Mouse (Mus musculus) heart, adult 2 months (tissue): ENCODE measurements around the gene Arv1. TPM values are rescaled to one million over a fixed set of nuclear protein-coding genes. Genes with fewer than 3 reads are reported as not detected.

Source experiments
- DNase-seq, 2 experiments: peaks; one replicate each; pipeline ENCODE4 v3.0.0; 2021
- H3K27ac ChIP-seq: fragments of 200-600 bp; 2 replicates; pipeline ENCODE4 v1.8.1; 2022
- H3K27me3 ChIP-seq: fragments of 200-500 bp; 2 replicates; pipeline ENCODE4 v1.6.1; 2012; ENCODE audit warnings: mild to moderate bottlenecking, low read length, inconsistent platforms, mixed read lengths; ENCODE audit not compliant: control insufficient read depth, insufficient read depth
- H3K36me3 ChIP-seq: fragments of 200-500 bp; 2 replicates; pipeline ENCODE4 v1.6.1; 2012; ENCODE audit warnings: low read length, inconsistent platforms; ENCODE audit not compliant: control insufficient read depth, insufficient read depth
- H3K4me1 ChIP-seq: fragments of 200-500 bp; 2 replicates; pipeline ENCODE4 v1.6.1; 2011; ENCODE audit warnings: low read length; ENCODE audit not compliant: control insufficient read depth, insufficient read depth
- H3K4me3 ChIP-seq: fragments of 200-600 bp; 2 replicates; pipeline ENCODE4 v1.8.1; 2022
- H3K79me2 ChIP-seq: fragments of 200-500 bp; replicated peaks from 2 replicates; pipeline ENCODE4 v1.6.1; 2012; ENCODE audit warnings: mild to moderate bottlenecking, inconsistent platforms, low read length, moderate library complexity, mixed read lengths; ENCODE audit not compliant: control insufficient read depth, insufficient read depth
- H3K9ac ChIP-seq: fragments of 200-500 bp; 2 replicates; pipeline ENCODE4 v1.6.1; 2012; ENCODE audit warnings: low read depth, mild to moderate bottlenecking, control low read depth, inconsistent platforms, low read length, mixed read lengths
- CTCF ChIP-seq: fragments of 200-600 bp; IDR thresholded peaks from 2 replicates; pipeline ENCODE4 v1.8.1; 2022; ENCODE audit warnings: antibody characterized with exemption, mild to moderate bottlenecking, moderate library complexity
- EP300 ChIP-seq: fragments of 200-500 bp; IDR thresholded peaks from 2 replicates; pipeline ENCODE4 v1.6.1; 2011; ENCODE audit warnings: low read depth, low read length, control low read depth; ENCODE audit not compliant: insufficient read depth
- POLR2A ChIP-seq: fragments of 200-500 bp; IDR thresholded peaks from 2 replicates; pipeline ENCODE4 v1.6.1; 2011; ENCODE audit warnings: mild to moderate bottlenecking, low read depth, low read length, control low read depth; ENCODE audit not compliant: insufficient read depth
- WGBS: fragments of 180-500 bp; shearing (Covaris S2); methylation state at CpG from one replicate; pipeline ENCODE4 v1.1.7; 2018; 5-methylcytosine and 5-hydroxymethylcytosine counted together
- intact Hi-C: fragments of 180-260 bp; cut with DNase I; formaldehyde crosslinking; loops from one replicate; pipeline ENCODE4 v1.15.1; 2025
- polyA plus RNA-seq: library from polyadenylated mRNA; depleted of rRNA; stranded (reverse); fragments of >200 nt; gene quantifications from 2 replicates; pipeline ENCODE4 v1.2.3, GENCODE M21; 2012
- total RNA-seq, 2 experiments: library from RNA; stranded (reverse); gene quantifications; 2 replicates each; pipeline ENCODE4 v1.2.3; 2021

The Arv1 gene
- total and polyA plus RNA-seq, 3 experiments = 3.1 to 9.5 (median 4.2) TPM

DNA sequence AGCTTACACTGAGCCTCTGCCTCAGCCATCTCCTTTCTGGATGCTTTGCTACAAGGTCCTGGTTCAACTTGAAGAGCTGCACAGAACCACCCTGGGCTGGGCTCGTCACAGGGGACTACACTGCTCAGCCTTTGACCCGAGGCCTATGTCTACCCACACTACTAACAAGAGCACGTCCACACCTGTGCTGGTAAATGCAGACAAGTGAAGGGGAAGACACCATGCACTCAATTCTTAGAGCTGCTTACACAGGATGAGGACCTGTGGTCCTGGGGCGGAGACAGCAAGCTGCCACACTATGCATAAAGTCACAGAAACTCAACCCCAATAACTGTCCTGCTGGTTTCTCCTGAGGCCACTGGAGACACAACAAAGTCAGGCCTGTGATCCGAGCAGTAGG is 21.7 kb upstream of the Arv1 start:
- intact Hi-C loops = no loop called here
- H3K36me3 ChIP-seq = no peaks in the 10 kb centered on the region

DNA sequence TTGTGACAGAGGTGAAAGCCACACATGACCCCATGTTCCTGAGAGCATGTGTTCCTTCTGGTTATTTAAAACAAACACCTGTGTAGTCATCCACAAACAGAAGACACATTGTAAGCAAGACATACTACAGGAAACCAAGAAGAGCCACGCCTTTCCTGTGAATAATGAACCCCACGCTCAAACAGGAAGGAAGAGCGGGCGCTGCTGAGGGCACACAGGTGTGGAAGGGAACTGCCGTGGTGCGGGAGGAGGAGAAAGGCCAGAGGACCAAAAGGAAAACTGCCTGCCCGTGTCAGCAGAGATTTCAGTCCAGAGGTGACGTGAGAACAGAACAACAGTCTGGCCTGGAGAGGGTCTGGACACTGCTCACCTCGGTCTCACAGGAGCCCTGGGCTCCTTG is 20.9 kb upstream of the Arv1 start:
- Histone ChIP-seq H3K27ac (no peak overlapping the region), H3K79me2 (no peaks in the 10 kb centered on the region), H3K4me1 (peaks cover 4% of the 10 kb centered on the region), H3K4me3 (no peak overlapping the region), H3K27me3 (no peaks in the 10 kb centered on the region), H3K9ac (no peak overlapping the region), H3K36me3 (no peaks in the 10 kb centered on the region)
- intact Hi-C loops = no loop called here
- WGBS = 61% methylated on average over 9 of the region's 9 CpGs
- peak in 1 of 2 experiments; percentile 48 for DNase-seq
- TF ChIP-seq EP300 (no peak), POLR2A (no peak), CTCF (no peak)

More for the DNA sequence above, 21.7 kb upstream of the Arv1 start:
- H3K4me1 ChIP-seq = peaks cover 4% of the 10 kb centered on the region
- WGBS = 88% methylated on average over 5 of the region's 5 CpGs
- TF ChIP-seq POLR2A (no peak), CTCF (no peak), EP300 (no peak)
- no peak overlapping the region for H3K27ac ChIP-seq
- H3K79me2 ChIP-seq = no peaks in the 10 kb centered on the region
- H3K27me3 ChIP-seq = no peaks in the 10 kb centered on the region
- no peak for DNase-seq
- no peak overlapping the region for H3K4me3 ChIP-seq
- H3K9ac ChIP-seq = no peak overlapping the region

DNA sequence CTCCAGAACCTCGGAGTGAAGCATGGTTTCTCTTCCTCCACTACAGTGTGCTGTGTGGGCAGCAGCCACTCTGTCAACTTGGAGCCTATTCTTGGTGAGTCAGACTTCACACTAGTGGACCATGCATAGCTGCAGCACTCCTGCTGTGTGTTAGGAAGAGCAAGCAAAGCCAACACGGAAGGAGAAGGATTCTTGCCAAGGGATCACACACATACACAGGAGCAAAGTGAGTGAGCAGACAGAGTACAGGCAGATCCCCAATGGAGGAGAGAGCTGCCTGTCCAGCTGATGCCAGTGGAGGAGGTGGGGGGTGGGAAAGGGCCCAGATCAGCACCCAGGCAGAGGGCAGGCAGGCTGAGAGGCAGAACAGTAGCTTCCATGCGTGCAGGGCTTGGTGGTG is 19.8 kb upstream of the Arv1 start:
- Histone ChIP-seq H3K27me3 (no peaks in the 10 kb centered on the region), H3K9ac (no peak overlapping the region), H3K4me3 (no peak overlapping the region), H3K36me3 (no peaks in the 10 kb centered on the region), H3K79me2 (no peaks in the 10 kb centered on the region), H3K27ac (no peak overlapping the region), H3K4me1 (peaks cover 4% of the 10 kb centered on the region)
- whole genome bisulfite sequencing = 57% methylated on average over 3 of the region's 3 CpGs
- no peak for DNase-seq
- no peak for TF ChIP-seq EP300
- no peak for TF ChIP-seq POLR2A
- no peak for TF ChIP-seq CTCF
- intact Hi-C loops = no loop called here

DNA sequence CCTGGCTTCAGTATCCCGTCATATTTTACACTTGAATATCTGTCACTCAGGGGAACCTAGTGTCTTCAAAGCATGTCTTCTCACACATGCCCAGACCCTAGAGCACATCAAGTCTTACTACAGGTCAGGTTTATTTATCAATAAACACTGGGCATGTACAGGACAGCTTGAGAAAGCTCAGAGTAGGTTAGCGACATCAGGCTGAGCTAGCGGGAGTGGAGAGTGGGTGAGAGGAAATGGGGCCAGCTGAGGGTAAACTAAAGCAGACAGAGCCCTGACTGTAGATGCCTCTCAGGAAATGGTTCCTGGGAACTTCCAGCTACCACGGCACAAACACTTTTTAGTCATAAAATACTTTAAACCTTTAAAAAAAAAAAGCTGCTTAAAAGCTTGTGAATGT is 18.4 kb upstream of the Arv1 start:
- Histone ChIP-seq H3K36me3 (no peaks in the 10 kb centered on the region), H3K79me2 (no peaks in the 10 kb centered on the region), H3K9ac (no peak overlapping the region), H3K27ac (no peak overlapping the region), H3K27me3 (no peaks in the 10 kb centered on the region), H3K4me1 (peaks cover 4% of the 10 kb centered on the region), H3K4me3 (no peak overlapping the region)
- DNase-seq = no peak
- intact Hi-C loops = no loop called here
- TF ChIP-seq CTCF (no peak), POLR2A (no peak), EP300 (no peak)
- WGBS = 44% methylated on average over 4 of the region's 4 CpGs

DNA sequence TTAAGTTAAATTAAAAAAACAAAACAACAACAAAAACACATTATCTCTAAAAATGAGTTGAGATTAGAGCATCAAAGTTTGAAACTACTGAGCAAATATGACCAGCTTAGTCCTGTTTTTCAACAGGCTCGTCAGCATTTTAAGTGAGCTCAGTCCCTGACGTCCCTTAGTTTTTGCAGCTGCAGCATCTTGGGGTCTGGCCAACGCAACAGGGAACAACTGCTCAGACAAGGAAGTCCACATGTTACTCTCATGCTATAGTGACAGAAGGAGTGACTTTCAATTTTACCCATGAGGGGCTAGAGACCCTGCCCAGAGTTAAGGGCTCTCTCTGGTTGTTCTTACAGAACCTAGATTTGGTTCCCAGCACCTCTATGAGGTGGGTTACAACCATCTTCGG is 17.6 kb upstream of the Arv1 start:
- TF ChIP-seq EP300 (no peak), CTCF (no peak), POLR2A (no peak)
- no peaks in the 10 kb centered on the region for H3K79me2 ChIP-seq
- no peak overlapping the region for H3K9ac ChIP-seq
- H3K27me3 ChIP-seq = no peaks in the 10 kb centered on the region
- WGBS = 69% methylated on average over 4 of the region's 4 CpGs
- no peak overlapping the region for H3K27ac ChIP-seq
- intact Hi-C loops = no loop called here
- H3K36me3 ChIP-seq = no peaks in the 10 kb centered on the region
- DNase-seq = peak in 1 of 2 experiments; percentile 22
- peaks cover 4% of the 10 kb centered on the region for H3K4me1 ChIP-seq
- H3K4me3 ChIP-seq = no peak overlapping the region

DNA sequence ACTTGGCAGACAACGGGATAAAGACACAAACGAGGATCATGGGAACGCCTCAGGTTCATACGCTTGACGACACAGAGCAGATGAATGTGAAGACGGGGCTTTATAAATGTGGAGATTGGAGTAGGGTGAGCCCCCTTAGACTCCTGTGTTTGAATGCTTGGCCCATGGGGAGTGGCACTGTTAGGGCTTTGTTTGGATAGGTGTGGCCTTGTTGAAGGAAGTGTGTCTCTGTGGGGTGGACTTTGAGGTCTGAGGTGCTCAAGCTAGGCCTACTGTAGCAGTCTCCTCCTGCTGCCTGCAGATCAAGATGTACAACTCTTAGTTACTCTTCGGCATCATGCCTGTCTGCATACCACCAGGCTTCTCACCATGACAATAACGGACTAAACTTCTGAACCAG is 16.1 kb upstream of the Arv1 start:
- no peaks in the 10 kb centered on the region for H3K27me3 ChIP-seq
- no peaks in the 10 kb centered on the region for H3K36me3 ChIP-seq
- WGBS = 99% methylated on average over 8 of the region's 8 CpGs
- H3K27ac ChIP-seq = no peak overlapping the region
- peaks cover under 1% of the 10 kb centered on the region; the same call in 1 of the 2 replicates for H3K4me1 ChIP-seq
- no peaks in the 10 kb centered on the region for H3K79me2 ChIP-seq
- TF ChIP-seq POLR2A (no peak), EP300 (no peak), CTCF (no peak)
- H3K9ac ChIP-seq = no peak overlapping the region
- no peak for DNase-seq
- intact Hi-C loops = no loop called here
- H3K4me3 ChIP-seq = no peak overlapping the region
